Mouse (Mus musculus) fibroblast of lung, adult 2 months (primary cell): ENCODE data around the gene Ambp.

Experiments
- DNase-seq: peaks from one replicate; pipeline ENCODE4 v3.0.0-alpha.2; 2011; ENCODE audit warnings: low read depth

The Ambp gene

GRCm38 (mm10) chr4:63118639-63119437, 35.8 kb downstream of the Ambp start:
- DNase-seq: peak; percentile 48

GRCm38 (mm10) chr4:63105651-63106050, 48.9 kb downstream of the Ambp start:
- DNase-seq: no peak

DNA sequence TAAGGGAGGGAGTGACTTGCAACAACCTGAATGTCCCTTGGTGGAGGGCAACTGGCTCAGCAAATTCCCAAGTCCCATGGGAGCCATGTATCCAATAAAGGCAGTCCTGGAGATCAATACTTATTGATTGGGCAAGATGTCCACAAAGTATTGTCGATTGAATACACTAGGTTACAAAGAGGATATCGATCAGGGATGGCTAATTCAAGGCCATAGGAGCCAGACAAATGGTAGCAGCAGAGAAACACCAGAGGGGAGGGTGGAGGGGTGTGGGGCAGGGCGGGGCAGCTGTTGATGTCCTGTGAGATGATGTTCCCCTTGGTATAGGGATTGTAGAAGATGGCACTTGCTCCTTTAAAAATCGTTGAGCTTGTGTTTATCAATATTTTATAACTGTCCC, 52.6 kb downstream of the Ambp start:
- no peak for DNase-seq

DNA sequence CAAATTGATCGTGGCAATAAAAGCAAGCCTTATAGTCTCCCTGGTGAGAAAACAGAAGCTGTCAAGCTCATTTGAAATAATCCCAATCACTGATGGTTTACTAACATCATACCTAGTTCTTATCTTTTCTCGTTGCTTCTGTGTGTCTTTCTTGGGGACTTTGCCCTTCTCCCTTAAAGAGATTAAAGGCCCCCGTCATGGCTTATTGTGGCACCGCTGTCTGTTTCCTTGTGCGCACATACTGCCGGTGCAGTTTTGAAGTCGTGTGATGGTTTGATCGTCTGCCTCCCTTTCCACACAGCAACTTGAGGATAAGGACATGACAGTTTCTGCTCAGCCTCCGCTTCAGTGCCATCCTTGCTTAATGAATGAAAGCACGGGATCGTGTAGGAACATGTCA, 54.1 kb downstream of the Ambp start:
- no peak for DNase-seq

DNA sequence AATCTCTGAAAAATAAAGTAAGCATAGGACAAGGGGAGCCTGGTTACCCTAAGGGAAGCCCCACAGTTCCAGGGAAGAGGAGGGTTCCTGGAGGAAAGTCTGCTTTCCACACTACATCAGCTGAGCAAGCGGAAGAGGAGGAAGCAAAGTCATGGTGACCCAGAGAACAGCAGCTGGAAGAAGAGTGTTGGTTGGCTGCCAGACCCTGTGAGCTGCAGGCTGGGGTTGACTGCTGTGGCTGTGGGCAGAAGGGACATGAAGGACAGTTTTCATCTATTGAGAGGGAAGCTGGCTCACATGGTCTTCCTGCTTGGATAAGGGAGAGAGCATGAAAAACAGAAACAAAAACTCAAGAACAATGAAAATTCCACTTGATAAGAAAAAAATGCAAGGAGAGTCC, 57.0 kb downstream of the Ambp start:
- DNase-seq: no peak
